ENCODE assay signal across 35 mouse cellular contexts in genomic region chr16:38766671-38767070, GRCm38 (mm10). TPM values are rescaled to one million over a fixed set of nuclear protein-coding genes. Genes with fewer than 3 reads are reported as not detected.
"Had no signal": no experiment of that assay in that cellular context is flagged by ENCODE, and none has a peak within 500 bp of the region (broad histone marks: within the 10 kb centered on the region; RNA-seq: fewer than 3 reads in every experiment).

No protein-coding gene starts in this region.

- ATAC-seq: hindbrain, embryonic 16.5 days; hindbrain, postnatal 0 days; inflammation-experienced regulatory T-cells, adult 6 months; intestine, embryonic 15.5 days; intestine, embryonic 16.5 days; intestine, postnatal 0 days had no signal

- H3K27me3 ChIP-seq: heart, embryonic 12.5 days; heart, embryonic 13.5 days; heart, embryonic 15.5 days; hindbrain, embryonic 12.5 days; hindbrain, embryonic 13.5 days; hindbrain, embryonic 15.5 days; intestine, embryonic 15.5 days had no signal

- H3K4me1 ChIP-seq: hindbrain, embryonic 10.5 days; hindbrain, embryonic 12.5 days; hindbrain, embryonic 13.5 days; hindbrain, embryonic 15.5 days; intestine, embryonic 15.5 days had no signal

- H3K9ac ChIP-seq: heart, embryonic 12.5 days; heart, embryonic 13.5 days; heart, embryonic 15.5 days; hindbrain, embryonic 12.5 days; hindbrain, embryonic 13.5 days; hindbrain, embryonic 14.5 days; hindbrain, embryonic 15.5 days; intestine, embryonic 15.5 days; kidney, embryonic 15.5 days had no signal

- H3K4me2 ChIP-seq: heart, embryonic 11.5 days; heart, embryonic 12.5 days; heart, embryonic 13.5 days; heart, embryonic 15.5 days; hindbrain, embryonic 12.5 days; hindbrain, embryonic 13.5 days; hindbrain, embryonic 14.5 days; hindbrain, embryonic 15.5 days; intestine, embryonic 15.5 days; kidney, embryonic 15.5 days had no signal

- H3K9me3 ChIP-seq: heart, embryonic 10.5 days; heart, embryonic 12.5 days; heart, embryonic 13.5 days; heart, embryonic 15.5 days; hindbrain, embryonic 10.5 days; hindbrain, embryonic 12.5 days; hindbrain, embryonic 13.5 days; hindbrain, embryonic 15.5 days; intestine, embryonic 15.5 days; kidney, embryonic 15.5 days had no signal

- H3K27ac ChIP-seq: heart, adult 2 months; heart, embryonic 10.5 days; heart, embryonic 13.5 days; heart, embryonic 15.5 days; hindbrain, embryonic 10.5 days; hindbrain, embryonic 12.5 days; hindbrain, embryonic 13.5 days; hindbrain, embryonic 14.5 days; hindbrain, embryonic 15.5 days; hindbrain, postnatal 0 days; intestine, embryonic 15.5 days; kidney, embryonic 15.5 days; kidney, postnatal 0 days had no signal

- DNase-seq: heart, adult 2 months; heart, postnatal 10 days; heart, postnatal 14 days; heart, postnatal 36 days; heart, postnatal 4 days; kidney, adult 11 months; kidney, adult 18-20 months; kidney, adult 2 months; kidney, adult 8-10 months; kidney, adult 9 months; kidney, postnatal 10 days; kidney, postnatal 14 days; kidney, postnatal 25 days; kidney, postnatal 36 days; kidney, postnatal 4 days; layer of hippocampus, postnatal 36 days had no signal

- H3K4me3 ChIP-seq: heart, adult 2 months; heart, embryonic 10.5 days; heart, embryonic 12.5 days; heart, embryonic 13.5 days; heart, embryonic 15.5 days; hindbrain, embryonic 10.5 days; hindbrain, embryonic 12.5 days; hindbrain, embryonic 13.5 days; hindbrain, embryonic 15.5 days; intestine, embryonic 15.5 days; kidney, embryonic 15.5 days had no signal

RNA-seq across cellular contexts. Expression of gene Upk1b, which starts 33.5 kb away (rescaled TPM):
- total RNA-seq: hematopoietic stem cell, adult 5-6 weeks had no signal
- polyA plus RNA-seq: inflammation-experienced regulatory T-cells, adult 6 months had no signal
